Mouse (Mus musculus) erythroblast, embryonic 14.5 days (primary cell): ENCODE results near the gene Nfib. TPM values are rescaled to one million over a fixed set of nuclear protein-coding genes. Genes with fewer than 3 reads are reported as not detected.

ENCODE experiments used
- H3K27me3 ChIP-seq: 2 replicates; pipeline ENCODE4 v1.6.1; 2012; ENCODE audit warnings: inconsistent platforms; ENCODE audit not compliant: control insufficient read depth
- H3K36me3 ChIP-seq: 2 replicates; pipeline ENCODE4 v1.6.1; 2012; ENCODE audit warnings: mild to moderate bottlenecking, inconsistent platforms; ENCODE audit not compliant: control insufficient read depth
- H3K4me1 ChIP-seq: 2 replicates; pipeline ENCODE4 v1.6.1; 2012; ENCODE audit warnings: inconsistent platforms; ENCODE audit not compliant: control insufficient read depth
- H3K4me3 ChIP-seq: replicated peaks from 2 replicates; pipeline ENCODE3; 2012; ENCODE audit warnings: moderate library complexity, mild to moderate bottlenecking, inconsistent platforms
- H3K9me3 ChIP-seq: 2 replicates; pipeline ENCODE4 v1.6.1; 2012; ENCODE audit warnings: low read length, inconsistent platforms, mixed read lengths; ENCODE audit not compliant: control insufficient read depth
- GATA1 ChIP-seq: IDR thresholded peaks from 2 replicates; pipeline ENCODE4 v1.6.1; 2012; ENCODE audit warnings: low read length, inconsistent platforms, mixed read lengths
- TAL1 ChIP-seq: IDR thresholded peaks from 3 replicates; pipeline ENCODE4 v1.6.1; 2012; ENCODE audit warnings: low read length, inconsistent platforms, mixed read lengths
- polyA plus RNA-seq: library from polyadenylated mRNA; stranded (reverse); fragments of >175 nt; gene quantifications from 2 replicates; pipeline ENCODE4 v1.2.3, GENCODE M21; 2012

The Nfib gene
- polyA plus RNA-seq, 1 experiment: not detected

DNA sequence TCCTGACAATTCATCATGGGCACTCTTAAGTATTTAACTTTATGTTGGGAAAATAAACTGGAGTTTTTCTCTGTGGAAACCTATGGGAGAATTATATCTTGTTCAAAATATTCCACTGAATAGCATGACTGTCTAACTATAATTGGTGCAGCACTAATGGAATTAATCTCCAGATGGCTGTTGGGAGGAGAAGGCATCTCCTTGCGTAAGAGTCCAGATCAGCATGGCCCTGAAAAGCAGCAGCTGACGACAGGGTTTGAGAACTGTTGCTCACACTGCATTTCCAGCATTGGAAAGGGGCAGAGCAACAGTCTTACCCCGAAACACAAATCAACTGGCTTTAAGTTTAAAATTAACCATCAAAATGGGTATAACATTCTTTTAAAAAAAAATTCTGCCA lies 380.6 kb downstream of the Nfib start:
- no peaks in the 10 kb centered on the region for H3K4me1 ChIP-seq
- H3K27me3 ChIP-seq: no peaks in the 10 kb centered on the region
- no peak overlapping the region for H3K4me3 ChIP-seq
- H3K36me3 ChIP-seq: no peaks in the 10 kb centered on the region; the same call in 1 of the 2 replicates
- TF ChIP-seq GATA1 (no peak), TAL1 (no peak)
- H3K9me3 ChIP-seq: no peaks in the 10 kb centered on the region

GRCm38 (mm10) chr4:82321008-82321407 lies 384.5 kb downstream of the Nfib start:
- Histone ChIP-seq H3K27me3 (no peaks in the 10 kb centered on the region), H3K4me1 (no peaks in the 10 kb centered on the region), H3K9me3 (no peaks in the 10 kb centered on the region), H3K36me3 (no peaks in the 10 kb centered on the region; the same call in 1 of the 2 replicates), H3K4me3 (no peak overlapping the region)
- TF ChIP-seq GATA1 (no peak), TAL1 (no peak)

GRCm38 (mm10) chr4:82319388-82319787 lies 386.2 kb downstream of the Nfib start:
- Histone ChIP-seq H3K4me1 (no peaks in the 10 kb centered on the region), H3K9me3 (no peaks in the 10 kb centered on the region), H3K4me3 (no peak overlapping the region), H3K36me3 (no peaks in the 10 kb centered on the region; the same call in 1 of the 2 replicates), H3K27me3 (no peaks in the 10 kb centered on the region)
- no peak for TF ChIP-seq GATA1
- TF ChIP-seq TAL1: no peak

GRCm38 (mm10) chr4:82316168-82316567 lies 389.4 kb downstream of the Nfib start:
- no peaks in the 10 kb centered on the region for H3K4me1 ChIP-seq
- no peak for TF ChIP-seq GATA1
- TF ChIP-seq TAL1: no peak
- no peaks in the 10 kb centered on the region for H3K36me3 ChIP-seq

DNA sequence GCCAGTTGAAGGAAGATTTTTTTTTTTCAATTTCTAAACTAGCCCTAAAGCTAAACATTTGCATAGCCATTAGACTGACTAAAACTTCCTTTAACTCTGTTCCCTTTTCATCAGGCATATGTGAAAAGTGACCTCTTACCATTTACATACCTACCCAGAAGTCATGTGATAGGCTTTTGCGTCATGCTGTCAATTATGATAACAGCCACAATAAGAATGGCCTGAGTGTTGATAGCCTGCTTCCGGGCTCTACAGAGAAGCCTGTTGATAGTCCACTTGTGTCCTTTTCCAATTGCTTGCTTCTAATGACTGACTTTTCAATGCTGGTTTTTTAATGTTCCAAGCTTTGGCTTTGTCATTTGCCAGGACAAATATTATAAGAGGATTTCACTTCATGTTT lies 389.8 kb downstream of the Nfib start:
- TF ChIP-seq TAL1 (no peak), GATA1 (no peak)
- no peaks in the 10 kb centered on the region for H3K36me3 ChIP-seq
- H3K9me3 ChIP-seq: no peaks in the 10 kb centered on the region

More at GRCm38 (mm10) chr4:82316168-82316567, 389.4 kb downstream of the Nfib start:
- no peak overlapping the region for H3K4me3 ChIP-seq
- no peaks in the 10 kb centered on the region for H3K27me3 ChIP-seq
- H3K9me3 ChIP-seq: no peaks in the 10 kb centered on the region

GRCm38 (mm10) chr4:82310924-82311734 lies 394.4 kb downstream of the Nfib start:
- TF ChIP-seq GATA1: no peak
- TF ChIP-seq TAL1: no peak
- H3K36me3 ChIP-seq: no peaks in the 10 kb centered on the region; the same call in 1 of the 2 replicates
- no peaks in the 10 kb centered on the region for H3K9me3 ChIP-seq
- no peaks in the 10 kb centered on the region for H3K27me3 ChIP-seq
- no peaks in the 10 kb centered on the region for H3K4me1 ChIP-seq
- H3K4me3 ChIP-seq: no peak overlapping the region

More for the DNA sequence above, 389.8 kb downstream of the Nfib start:
- Histone ChIP-seq H3K4me1 (no peaks in the 10 kb centered on the region), H3K27me3 (no peaks in the 10 kb centered on the region), H3K4me3 (no peak overlapping the region)

DNA sequence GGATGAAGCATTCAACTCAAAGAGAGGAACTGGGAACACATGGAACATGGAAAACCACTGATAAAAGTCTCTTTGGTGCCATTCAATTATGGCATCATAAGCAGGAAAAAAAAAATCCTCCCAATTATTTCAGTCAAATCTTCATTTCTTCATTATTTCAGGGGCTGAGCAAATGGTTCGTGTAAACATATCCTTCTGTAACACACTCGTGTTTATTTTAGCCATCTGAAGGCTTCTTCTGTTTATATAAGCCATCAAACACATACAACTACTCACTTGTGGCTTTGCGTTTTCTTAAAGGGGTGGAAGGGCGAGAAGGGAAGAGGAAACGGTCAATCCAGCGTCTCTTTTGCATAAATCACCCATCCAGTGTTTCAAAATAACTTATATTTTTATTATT lies 399.5 kb downstream of the Nfib start:
- Histone ChIP-seq H3K4me1 (no peaks in the 10 kb centered on the region), H3K36me3 (no peaks in the 10 kb centered on the region; the same call in 1 of the 2 replicates), H3K9me3 (no peaks in the 10 kb centered on the region), H3K27me3 (no peaks in the 10 kb centered on the region), H3K4me3 (no peak overlapping the region)
- no peak for TF ChIP-seq GATA1

DNA sequence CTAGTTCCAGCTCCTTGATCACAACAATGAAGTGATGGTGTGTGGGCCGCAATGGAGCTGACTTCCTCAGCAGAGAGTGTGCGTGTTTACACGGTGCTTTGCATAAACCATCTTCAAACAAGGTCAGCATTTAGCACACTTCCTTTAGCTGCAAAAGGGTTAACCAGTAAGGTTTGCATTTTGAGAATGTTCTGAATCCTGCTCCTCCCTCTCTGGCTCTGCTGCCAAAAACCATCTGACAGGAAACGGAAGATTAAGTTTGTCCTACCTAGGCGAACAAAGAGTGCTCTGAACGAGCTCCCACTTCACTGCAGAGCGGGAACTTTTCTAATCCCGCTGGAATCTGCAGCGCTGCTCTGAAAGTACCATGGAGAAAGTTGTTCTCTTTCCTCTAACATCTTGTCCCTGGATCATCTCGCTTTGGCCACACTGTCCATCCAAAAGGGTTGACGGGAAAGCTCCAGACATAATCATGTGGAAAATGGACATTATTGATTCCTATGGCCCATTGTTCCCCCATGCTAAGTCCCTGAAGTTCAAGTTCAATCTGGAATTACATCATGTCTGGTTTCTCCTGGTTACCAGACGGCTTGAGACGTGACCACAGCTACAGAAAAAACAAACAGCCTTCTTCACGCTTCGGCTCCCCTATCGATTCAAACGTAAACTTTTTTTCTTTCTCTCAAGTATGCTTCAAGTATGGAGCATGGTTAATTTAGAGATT lies 401.2 kb downstream of the Nfib start:
- H3K36me3 ChIP-seq: no peaks in the 10 kb centered on the region; the same call in 1 of the 2 replicates
- H3K4me1 ChIP-seq: no peaks in the 10 kb centered on the region
- H3K9me3 ChIP-seq: no peaks in the 10 kb centered on the region
- TF ChIP-seq GATA1: no peak
- TF ChIP-seq TAL1: no peak
- H3K4me3 ChIP-seq: no peak overlapping the region
- H3K27me3 ChIP-seq: no peaks in the 10 kb centered on the region

DNA sequence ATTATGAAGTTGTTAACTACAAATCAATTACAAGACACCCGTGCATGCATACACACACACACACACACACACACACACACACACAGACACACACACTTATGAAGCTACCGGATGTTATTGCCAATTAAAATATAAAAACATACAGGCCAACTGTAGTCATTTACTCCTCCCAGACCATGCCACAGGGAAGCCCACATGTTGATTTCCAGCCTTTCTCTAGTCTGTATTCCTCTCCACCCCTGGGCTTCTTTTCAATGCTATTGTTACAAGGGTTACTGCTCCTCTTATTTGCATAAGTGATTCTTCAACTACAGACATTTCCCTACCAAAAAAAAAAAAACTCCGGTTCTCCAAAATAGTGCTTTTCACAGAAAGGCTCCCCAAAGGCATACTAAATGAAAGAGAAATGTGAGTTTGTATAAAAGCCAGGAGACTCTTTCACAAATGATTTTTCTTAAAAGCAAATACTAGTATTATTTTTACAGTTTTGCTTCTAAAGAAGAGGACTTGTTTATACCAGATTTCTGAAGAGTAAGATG lies 402.1 kb downstream of the Nfib start:
- H3K4me3 ChIP-seq: no peak overlapping the region
- H3K36me3 ChIP-seq: no peaks in the 10 kb centered on the region; the same call in 1 of the 2 replicates
- no peak for TF ChIP-seq GATA1
- TF ChIP-seq TAL1: no peak
- no peaks in the 10 kb centered on the region for H3K4me1 ChIP-seq
- H3K27me3 ChIP-seq: no peaks in the 10 kb centered on the region
- H3K9me3 ChIP-seq: no peaks in the 10 kb centered on the region
